In the genomic region with DNA sequence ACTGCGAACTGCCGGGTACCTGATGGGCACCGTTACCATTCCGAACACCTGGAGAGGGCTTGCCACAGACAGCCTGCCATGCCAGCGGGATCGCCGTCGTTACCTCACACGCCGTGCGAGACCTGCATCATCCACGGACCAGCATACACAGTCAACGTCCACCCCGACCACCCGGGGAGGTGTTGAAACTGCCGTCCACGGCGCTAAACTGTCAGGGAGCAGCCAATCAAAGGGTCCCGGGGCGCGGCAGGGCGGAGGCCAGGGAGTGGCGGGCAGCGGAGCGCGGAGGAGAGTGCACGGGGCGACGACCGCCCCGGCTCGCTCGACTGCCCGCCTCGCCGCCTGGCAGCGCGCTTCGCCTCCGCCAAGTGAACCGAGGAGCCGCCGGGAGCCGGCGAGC, we compare ENCODE assay signal across 8 mouse cellular contexts. TPM values are rescaled to one million over a fixed set of nuclear protein-coding genes. Genes with fewer than 3 reads are reported as not detected.
DNase-seq lines count a peak whose midpoint lies in the region; ATAC-seq and TF ChIP-seq lines count a peak whose summit lies in the region.

No protein-coding gene starts in this region.

- peak overlapping the region; percentile 94 for H3K4me2 ChIP-seq in intestine, embryonic 16.5 days (ENCODE audit: low read depth, low read length)
- H3K4me2 ChIP-seq in liver, embryonic 12.5 days, result peak overlapping the region; percentile 98
- peak overlapping the region; percentile 68 for H3K4me2 ChIP-seq in myocyte (ENCODE audit: low read depth)

- peaks cover 10% of the 10 kb centered on the region for H3K4me1 ChIP-seq in intestine, embryonic 16.5 days (ENCODE audit: control insufficient read depth, insufficient read depth, low read length)
- H3K4me1 ChIP-seq in liver, embryonic 12.5 days, result peaks cover 36% of the 10 kb centered on the region

- no peaks in the 10 kb centered on the region for H3K36me3 ChIP-seq in intestine, embryonic 16.5 days (ENCODE audit: control insufficient read depth, insufficient read depth, low read length)
- H3K36me3 ChIP-seq in liver, embryonic 12.5 days, result no peaks in the 10 kb centered on the region
- no peaks in the 10 kb centered on the region for H3K36me3 ChIP-seq in myocyte (ENCODE audit: control insufficient read depth, insufficient read depth)
- no peaks in the 10 kb centered on the region for H3K36me3 ChIP-seq in splenic B cell, adult 2 months (ENCODE audit: control insufficient read depth, insufficient read depth, low read length, poor library complexity, severe bottlenecking)

- H3K79me2 ChIP-seq in myocyte (ENCODE audit: control insufficient read depth, insufficient read depth), result peaks cover 37% of the 10 kb centered on the region

- H3K27ac ChIP-seq in intestine, embryonic 16.5 days (ENCODE audit: low read length), result peak overlapping the region; percentile 41
- peak overlapping the region; percentile 91 for H3K27ac ChIP-seq in liver, embryonic 12.5 days

- peak; percentile 64 for ATAC-seq in granulocyte monocyte progenitor cell, adult 5-6 weeks (replicated peaks; ENCODE audit: poor library complexity, severe bottlenecking)
- peak; percentile 84 for ATAC-seq in intestine, embryonic 16.5 days
- ATAC-seq in liver, embryonic 12.5 days, result peak; percentile 87

- peak; percentile 40 for DNase-seq in 3T3-L1 (ENCODE audit: low read depth, low spot score)
- peak; percentile 75 for DNase-seq in adrenal gland, adult 2 months
- peak; percentile 61 for DNase-seq in embryo, embryonic 9.5 days (ENCODE audit: extremely low spot score)
- DNase-seq in splenic B cell, adult 2 months (ENCODE audit: low read depth, low spot score), result peak; percentile 71

- H3ac ChIP-seq in myocyte (ENCODE audit: control insufficient read depth, insufficient read length), result peak overlapping the region; percentile 74

- H3K4me3 ChIP-seq in intestine, embryonic 16.5 days (ENCODE audit: low read length), result peak overlapping the region; percentile 76
- peak overlapping the region; percentile 77 for H3K4me3 ChIP-seq in liver, embryonic 12.5 days
- H3K4me3 ChIP-seq in myocyte, result peak overlapping the region; percentile 44

- under 1% methylated on average over 43 of the region's 45 CpGs for WGBS in intestine, embryonic 16.5 days
- under 1% methylated on average over 45 of the region's 45 CpGs for WGBS in liver, embryonic 12.5 days (ENCODE audit: insufficient replicate concordance)

- H3K9me3 ChIP-seq in intestine, embryonic 16.5 days (ENCODE audit: control insufficient read depth, low read length), result no peaks in the 10 kb centered on the region
- no peaks in the 10 kb centered on the region for H3K9me3 ChIP-seq in liver, embryonic 12.5 days (replicated peaks)

- TF ChIP-seq POLR2A in myocyte (IDR thresholded peaks at IDR 0.05; ENCODE audit: insufficient read length, low read depth), result peak; percentile 46

- H3K9ac ChIP-seq in intestine, embryonic 16.5 days (ENCODE audit: low read depth, low read length), result peak overlapping the region; percentile 76
- H3K9ac ChIP-seq in liver, embryonic 12.5 days, result peak overlapping the region; percentile 85

- H3K27me3 ChIP-seq in intestine, embryonic 16.5 days (replicated peaks; ENCODE audit: control insufficient read depth, insufficient read depth, low read length), result no peaks in the 10 kb centered on the region
- H3K27me3 ChIP-seq in liver, embryonic 12.5 days (replicated peaks), result no peaks in the 10 kb centered on the region
- H3K27me3 ChIP-seq in myocyte (ENCODE audit: control insufficient read depth, insufficient read depth, insufficient read length), result no peaks in the 10 kb centered on the region
- H3K27me3 ChIP-seq in splenic B cell, adult 2 months (ENCODE audit: control insufficient read depth, insufficient read depth, low read length, poor library complexity, severe bottlenecking), result no peaks in the 10 kb centered on the region

TF ChIP-seq in myocyte, 11 proteins besides CTCF, POLR2A, EP300 and RAD21:
- no peak for TF ChIP-seq E2F4 (IDR thresholded peaks at IDR 0.05; ENCODE audit: insufficient read depth)
- TF ChIP-seq MAX (IDR thresholded peaks at IDR 0.05; ENCODE audit: low read depth), result no peak
- TF ChIP-seq SRF (IDR thresholded peaks at IDR 0.05; ENCODE audit: control insufficient read depth, insufficient read length, low read depth), result no peak
- TF ChIP-seq MYOG (IDR thresholded peaks at IDR 0.05; ENCODE audit: control insufficient read depth in 1 of 3, insufficient read depth in 1 of 3, insufficient read length in 2 of 3, low read depth in 2 of 3), result peak in 1 of 3 experiments; percentile 10
- TF ChIP-seq TCF3 (IDR thresholded peaks at IDR 0.05; ENCODE audit: insufficient read length, low read depth), result no peak

RNA-seq across cellular contexts. Expression of gene Agtpbp1, which starts 28.4 kb away (rescaled TPM):
- 10 to 100 TPM; 38.9 to 45.7 TPM for total RNA-seq in adrenal gland, adult 2 months (2021)
- polyA plus RNA-seq in adrenal gland, adult 2 months (2012; rRNA removed), result 2.9 and 4.3 TPM in 2 replicates
- 31.0 and 68.9 TPM in 2 replicates for total RNA-seq in granulocyte monocyte progenitor cell, adult 5-6 weeks (2014; fragmentation: Nextera tagmentation)
- total RNA-seq in granulocyte monocyte progenitor cell, adult 5-6 weeks (2017), result 56.4 and 67.5 TPM in 2 replicates
- 10.2 and 10.7 TPM in 2 replicates for polyA plus RNA-seq in intestine, embryonic 16.5 days (2015; fragmentation: Nextera tagmentation; extraction: Ambion mirVana)
- polyA plus RNA-seq in liver, embryonic 12.5 days (2016; fragmentation: Nextera tagmentation; extraction: Ambion mirVana), result 12.1 and 13.2 TPM in 2 replicates
- 10.1 TPM for polyA plus RNA-seq in myocyte (2012; fragmentation: generic; extraction: Trizol)

RNA-seq across cellular contexts. Expression of gene Naa35, which starts 28.4 kb away (rescaled TPM):
- total RNA-seq in adrenal gland, adult 2 months (2021), result 10 to 100 TPM; 52.4 to 63.3 TPM
- 12.4 and 17.6 TPM in 2 replicates for polyA plus RNA-seq in adrenal gland, adult 2 months (2012; rRNA removed)
- total RNA-seq in granulocyte monocyte progenitor cell, adult 5-6 weeks (2014; fragmentation: Nextera tagmentation), result 76.3 and 98.6 TPM in 2 replicates
- 29.1 and 53.0 TPM in 2 replicates for total RNA-seq in granulocyte monocyte progenitor cell, adult 5-6 weeks (2017)
- 61.2 and 67.8 TPM in 2 replicates for polyA plus RNA-seq in intestine, embryonic 16.5 days (2015; fragmentation: Nextera tagmentation; extraction: Ambion mirVana)
- polyA plus RNA-seq in liver, embryonic 12.5 days (2016; fragmentation: Nextera tagmentation; extraction: Ambion mirVana), result 35.5 and 37.2 TPM in 2 replicates
- 32.3 TPM for polyA plus RNA-seq in myocyte (2012; fragmentation: generic; extraction: Trizol)

Comparison
In these comparisons a context has a peak if more than half of its experiments do, and no peak if none do; other contexts are left out.
1. Peak in every context shown above with its lines: DNase-seq, ATAC-seq, H3K4me3 ChIP-seq and H3K27ac ChIP-seq.